Mouse (Mus musculus): ENCODE measurements around the gene Dnm1.
"Not testable (repeated sequence)": the region's sequence is repeated elsewhere in the genome, so short reads cannot be mapped to it uniquely, and the experiment has no call there.

Gene Dnm1

GRCm38 (mm10) chr2:32311443-32312317, 41.5 kb downstream of the Dnm1 start:
- DNase-seq, result peak; percentile 14

- DNase-seq, result peak; percentile 5
These were observed 42.9 kb downstream of the Dnm1 start for GRCm38 (mm10) chr2:32310096-32310845.

- DNase-seq, result peak; percentile 10
These were observed 44.1 kb downstream of the Dnm1 start for GRCm38 (mm10) chr2:32308870-32309568.

- peak; percentile 67 for DNase-seq
These were observed 45.0 kb downstream of the Dnm1 start for GRCm38 (mm10) chr2:32307941-32308760.

- DNase-seq, result no peak
These were observed 45.8 kb downstream of the Dnm1 start for GRCm38 (mm10) chr2:32307247-32307798.

- no peak for DNase-seq
These were observed 47.0 kb downstream of the Dnm1 start for GRCm38 (mm10) chr2:32306176-32306575.

GRCm38 (mm10) chr2:32305668-32306067, 47.5 kb downstream of the Dnm1 start:
- no peak for DNase-seq

- DNase-seq, result peak; percentile 65
These were observed 48.8 kb downstream of the Dnm1 start for GRCm38 (mm10) chr2:32304145-32304832.

- DNase-seq, result no peak
These were observed 50.2 kb downstream of the Dnm1 start for GRCm38 (mm10) chr2:32302952-32303351.

- DNase-seq, result no peak
These were observed 53.7 kb downstream of the Dnm1 start for GRCm38 (mm10) chr2:32299469-32299868.

GRCm38 (mm10) chr2:32295842-32296241, 57.3 kb downstream of the Dnm1 start:
- DNase-seq, result not testable (repeated sequence)

GRCm38 (mm10) chr2:32295285-32295684, 57.9 kb downstream of the Dnm1 start:
- no peak for DNase-seq

- DNase-seq, result no peak
These were observed 58.8 kb downstream of the Dnm1 start for GRCm38 (mm10) chr2:32294348-32294747.

- no peak for DNase-seq
These were observed 63.6 kb downstream of the Dnm1 start for GRCm38 (mm10) chr2:32289578-32289977.

- no peak for DNase-seq
These were observed 64.7 kb downstream of the Dnm1 start for GRCm38 (mm10) chr2:32288371-32288931.

- peak; percentile 100 for DNase-seq
These were observed 65.2 kb downstream of the Dnm1 start, which contains the start of gene Swi5 for GRCm38 (mm10) chr2:32287923-32288367. Gene Swi5 (minus strand): TSS chr2:32288075.

GRCm38 (mm10) chr2:32287334-32287840, 65.8 kb downstream of the Dnm1 start, which contains the start of gene Golga2:
Gene Golga2 (plus strand): TSS chr2:32287384.
- DNase-seq, result no peak

- DNase-seq, result no peak
These were observed 69.2 kb downstream of the Dnm1 start for GRCm38 (mm10) chr2:32283986-32284385.

- peak; percentile 36 for DNase-seq
These were observed 70.4 kb downstream of the Dnm1 start for GRCm38 (mm10) chr2:32282727-32283126.

GRCm38 (mm10) chr2:32282289-32282688, 70.8 kb downstream of the Dnm1 start:
- DNase-seq, result no peak

GRCm38 (mm10) chr2:32275823-32276222, 77.3 kb downstream of the Dnm1 start:
- DNase-seq, result no peak
